Mouse (Mus musculus) kidney, postnatal 25 days (tissue): ENCODE data around the gene Dst.

ENCODE experiments used
- DNase-seq, 2 experiments: peaks; one replicate each; pipeline ENCODE4 v3.0.0; 2021; ENCODE audit warnings: mixed read lengths in 2 of 2

The Dst gene

GRCm38 (mm10) chr1:34104846-34105245 is 196.8 kb downstream of the Dst start:
- no peak for DNase-seq

- DNase-seq = no peak
Observed at GRCm38 (mm10) chr1:34106606-34107005, 198.6 kb downstream of the Dst start.

- no peak for DNase-seq
Observed at GRCm38 (mm10) chr1:34107076-34107475, 199.1 kb downstream of the Dst start.

GRCm38 (mm10) chr1:34109599-34110210 is 201.7 kb downstream of the Dst start:
- DNase-seq = no peak

GRCm38 (mm10) chr1:34110862-34111261 is 202.8 kb downstream of the Dst start:
- no peak for DNase-seq

- no peak for DNase-seq
Observed at GRCm38 (mm10) chr1:34111954-34112353, 203.9 kb downstream of the Dst start.

GRCm38 (mm10) chr1:34116444-34116843 is 208.4 kb downstream of the Dst start:
- peak; percentile 17 to 57 for DNase-seq

GRCm38 (mm10) chr1:34117056-34117455 is 209.0 kb downstream of the Dst start:
- DNase-seq = no peak

- DNase-seq = no peak
Observed at GRCm38 (mm10) chr1:34117709-34118108, 209.7 kb downstream of the Dst start.

- no peak for DNase-seq
Observed at GRCm38 (mm10) chr1:34120066-34120465, 212.0 kb downstream of the Dst start.

GRCm38 (mm10) chr1:34120602-34121001 is 212.6 kb downstream of the Dst start:
- no peak for DNase-seq

GRCm38 (mm10) chr1:34121157-34122015 is 213.4 kb downstream of the Dst start:
- peak; percentile 92 to 96 for DNase-seq

- DNase-seq = peak in 1 of 2 experiments; percentile 50
Observed at GRCm38 (mm10) chr1:34122198-34122597, 214.2 kb downstream of the Dst start.

GRCm38 (mm10) chr1:34122905-34123304 is 214.9 kb downstream of the Dst start:
- DNase-seq = peak in 1 of 2 experiments; percentile 47

- peak; percentile 62 to 75 for DNase-seq
Observed at GRCm38 (mm10) chr1:34123334-34123733, 215.3 kb downstream of the Dst start.

- no peak for DNase-seq
Observed at GRCm38 (mm10) chr1:34124376-34124775, 216.4 kb downstream of the Dst start.

- no peak for DNase-seq
Observed at GRCm38 (mm10) chr1:34125148-34125547, 217.1 kb downstream of the Dst start.

- DNase-seq = no peak
Observed at GRCm38 (mm10) chr1:34127714-34128474, 219.9 kb downstream of the Dst start.

- no peak for DNase-seq
Observed at GRCm38 (mm10) chr1:34128796-34129195, 220.8 kb downstream of the Dst start.

GRCm38 (mm10) chr1:34129691-34130090 is 221.7 kb downstream of the Dst start:
- DNase-seq = no peak

- no peak for DNase-seq
Observed at GRCm38 (mm10) chr1:34130804-34131203, 222.8 kb downstream of the Dst start.

GRCm38 (mm10) chr1:34132875-34133274 is 224.8 kb downstream of the Dst start:
- peak; percentile 45 to 58 for DNase-seq

GRCm38 (mm10) chr1:34135535-34135934 is 227.5 kb downstream of the Dst start:
- DNase-seq = peak; percentile 49 to 77
